Mouse (Mus musculus): ENCODE data around the gene Thap12. TPM values are rescaled to one million over a fixed set of nuclear protein-coding genes. Genes with fewer than 3 reads are reported as not detected.

Thap12 gene
- polyA plus RNA-seq, 1 experiment from 2014 or later: 15.7 TPM

- H3K4me2 ChIP-seq: no peak overlapping the region
- H3K27me3 ChIP-seq: no peaks in the 10 kb centered on the region
- ATAC-seq (ENCODE audit: low read depth) (no peak), DNase-seq (no peak)
- 0 out of 2 replicates have a peak, but pooled peaks cover 4% of the 10 kb centered on the region for H3K4me1 ChIP-seq (replicated peaks)
- no peak overlapping the region for H3K9ac ChIP-seq
- WGBS (ENCODE audit: insufficient replicate concordance): 50% methylated on average over 6 of the region's 6 CpGs
- no peaks in the 10 kb centered on the region for H3K36me3 ChIP-seq
- H3K4me3 ChIP-seq (replicated peaks): no peak overlapping the region
- H3K9me3 ChIP-seq (replicated peaks): no peaks in the 10 kb centered on the region
- no peak overlapping the region for H3K27ac ChIP-seq
These were observed 64.4 kb downstream of the Thap12 start for GRCm38 (mm10) chr7:98767261-98767660.

Other genes starting within 250 kb of the Thap12 start
- gene Lrrc32, start 213.8 kb upstream of the Thap12 start, polyA plus RNA-seq (2015; fragmentation: Nextera tagmentation; extraction: Ambion mirVana): 3.2 and 5.7 TPM in 2 replicates
- 4.6 and 8.4 TPM in 2 replicates for gene Emsy, start 46.3 kb upstream of the Thap12 start, polyA plus RNA-seq (2015; fragmentation: Nextera tagmentation; extraction: Ambion mirVana)
- gene Wnt11, start 132.0 kb downstream of the Thap12 start, polyA plus RNA-seq (2015; fragmentation: Nextera tagmentation; extraction: Ambion mirVana): 0.84 and 1.1 TPM in 2 replicates